Mouse (Mus musculus) lung, adult 2 months (tissue): ENCODE results near the gene Purb.

Source experiments
- CTCF ChIP-seq: fragments of 200-500 bp; IDR thresholded peaks from 2 replicates; pipeline ENCODE4 v1.5.1; 2011; ENCODE audit warnings: mild to moderate bottlenecking, low read length, control low read depth; ENCODE audit not compliant: insufficient read depth
- POLR2A ChIP-seq: fragments of 200-500 bp; IDR thresholded peaks from 2 replicates; pipeline ENCODE4 v1.6.1; 2011; ENCODE audit warnings: low read depth, mild to moderate bottlenecking, control low read depth, low read length, borderline replicate concordance; ENCODE audit errors: extremely low read depth

DNA sequence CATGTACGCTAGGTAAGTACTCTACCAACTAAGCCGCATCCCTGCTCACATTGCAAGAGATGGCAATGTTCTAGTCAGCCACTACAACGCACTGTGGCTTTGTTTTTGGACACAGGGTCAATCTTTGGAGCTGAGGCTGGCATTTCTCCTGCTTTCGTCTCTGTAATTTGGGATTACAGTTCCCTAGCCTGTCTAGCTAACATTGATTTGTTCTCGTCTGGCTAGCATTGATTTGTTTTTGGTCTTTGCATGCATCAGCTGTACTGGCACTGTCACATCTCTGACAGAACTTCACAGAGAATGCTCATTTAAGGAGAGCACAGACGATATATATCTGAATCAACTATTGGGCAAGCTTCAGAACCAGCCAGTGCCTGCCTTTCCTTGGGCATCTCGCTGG, 45.5 kb downstream of the Purb start:
- TF ChIP-seq CTCF: no peak
- TF ChIP-seq POLR2A: no peak
